19 mouse cellular contexts compared by ENCODE assay signal in the genomic region with DNA sequence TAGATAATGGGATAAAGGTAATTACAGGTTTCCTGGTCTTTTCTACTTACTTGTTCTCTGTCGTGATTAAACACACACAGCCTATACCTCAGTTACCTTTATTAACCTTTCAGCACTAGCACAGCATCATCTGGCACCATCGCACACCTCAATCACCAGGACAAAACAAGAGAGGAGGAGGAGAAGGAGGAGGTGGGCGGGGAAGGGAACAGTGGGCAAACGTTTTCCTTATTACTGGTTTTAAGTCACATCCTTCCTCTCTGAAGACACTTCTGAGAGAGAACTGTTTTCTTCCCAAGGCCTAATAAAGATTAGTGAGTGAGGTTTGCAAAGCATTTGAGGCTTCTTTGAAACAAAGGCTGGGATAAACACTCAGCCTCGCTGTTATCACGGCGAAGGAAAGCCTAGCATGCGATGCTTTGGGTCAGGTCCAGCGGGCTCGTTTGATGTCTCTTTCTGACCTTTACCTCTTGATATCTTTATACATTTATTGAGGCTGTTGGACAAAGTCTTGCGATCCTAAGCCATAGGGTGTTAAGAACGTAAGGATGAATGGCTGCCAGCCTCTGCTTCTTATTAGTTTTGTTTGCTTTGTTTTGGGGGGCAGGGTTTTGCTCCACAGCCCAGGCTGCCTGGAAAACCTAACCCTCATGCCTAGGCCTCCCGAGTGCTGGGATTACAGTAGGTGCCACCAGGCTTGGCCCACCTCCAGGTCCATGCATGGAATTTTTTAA. TPM values are rescaled to one million over a fixed set of nuclear protein-coding genes. Genes with fewer than 3 reads are reported as not detected.
DNase-seq lines count a peak whose midpoint lies in the region; ATAC-seq lines count a peak whose summit lies in the region.
"Had no signal": no experiment of that assay in that cellular context is flagged by ENCODE, and none has a peak within 500 bp of the region (broad histone marks: within the 10 kb centered on the region; RNA-seq: fewer than 3 reads in every experiment).

No protein-coding gene starts in this region.

- peak; percentile 64 for ATAC-seq in lung, embryonic 16.5 days (ENCODE audit: low read depth)
- peak; percentile 60; the same call in 1 of the 2 replicates for ATAC-seq in embryonic facial prominence, embryonic 14.5 days (ENCODE audit: low read depth)
- ATAC-seq in stomach, embryonic 16.5 days (ENCODE audit: insufficient read depth, low FRiP score) = peak; percentile 30; the same call in 1 of the 2 replicates
- ATAC-seq: forebrain, postnatal 0 days; midbrain, embryonic 13.5 days had no signal

- H3K9ac ChIP-seq in lung, embryonic 16.5 days (ENCODE audit: low read length) = no peak overlapping the region
- H3K9ac ChIP-seq in embryonic facial prominence, embryonic 14.5 days (ENCODE audit: low read depth, low read length) = no peak overlapping the region
- no peak overlapping the region for H3K9ac ChIP-seq in stomach, embryonic 16.5 days (ENCODE audit: low read length)
- H3K9ac ChIP-seq: forebrain, postnatal 0 days; hindbrain, embryonic 12.5 days; midbrain, embryonic 13.5 days had no signal

- H3K4me2 ChIP-seq in lung, embryonic 16.5 days (ENCODE audit: low read depth, low read length) = peak overlapping the region; percentile 9; the same call in 1 of the 2 replicates
- no peak overlapping the region for H3K4me2 ChIP-seq in embryonic facial prominence, embryonic 14.5 days (ENCODE audit: low read depth, low read length)
- no peak overlapping the region; the same call in 1 of the 2 replicates for H3K4me2 ChIP-seq in stomach, embryonic 16.5 days (ENCODE audit: low read depth, low read length)
- H3K4me2 ChIP-seq: hindbrain, embryonic 12.5 days; liver, embryonic 11.5 days; midbrain, embryonic 13.5 days had no signal

- peak; percentile 64 for DNase-seq in heart, adult 11 months
- no peak for DNase-seq in heart, postnatal 4 days
- DNase-seq in lung, postnatal 14 days = no peak
- peak; percentile 51 for DNase-seq in embryonic facial prominence, embryonic 14.5 days (ENCODE audit: low spot score)
- DNase-seq in spleen, adult 18-20 months = no peak
- no peak for DNase-seq in layer of hippocampus, adult 9-10 months (ENCODE audit: low spot score)
- DNase-seq: B cell, adult 2 months; cerebellum, adult 11 months; forebrain, postnatal 0 days; gastrocnemius, adult 2 months; kidney, adult 18-20 months; kidney, postnatal 4 days; layer of hippocampus, postnatal 36 days; left cerebral cortex, postnatal 4 days had no signal

- 24% methylated on average over 13 of the region's 13 CpGs for WGBS in lung, embryonic 16.5 days
- WGBS in embryonic facial prominence, embryonic 14.5 days = 41% methylated on average over 13 of the region's 13 CpGs
- 36% methylated on average over 13 of the region's 13 CpGs for WGBS in stomach, embryonic 16.5 days

- no peaks in the 10 kb centered on the region for H3K36me3 ChIP-seq in lung, embryonic 16.5 days (ENCODE audit: control insufficient read depth, insufficient read depth, low read length)
- no peaks in the 10 kb centered on the region for H3K36me3 ChIP-seq in embryonic facial prominence, embryonic 14.5 days (ENCODE audit: control insufficient read depth, insufficient read depth, low read length)
- no peaks in the 10 kb centered on the region for H3K36me3 ChIP-seq in stomach, embryonic 16.5 days (ENCODE audit: control insufficient read depth, insufficient read depth, low read length)
- H3K36me3 ChIP-seq: hindbrain, embryonic 12.5 days; midbrain, embryonic 13.5 days had no signal

- no peaks in the 10 kb centered on the region for H3K9me3 ChIP-seq in lung, embryonic 16.5 days (ENCODE audit: control insufficient read depth, low read length)
- H3K9me3 ChIP-seq in embryonic facial prominence, embryonic 14.5 days (ENCODE audit: control insufficient read depth, low read length) = no peaks in the 10 kb centered on the region
- no peaks in the 10 kb centered on the region for H3K9me3 ChIP-seq in stomach, embryonic 16.5 days (replicated peaks; ENCODE audit: control insufficient read depth, low read length)
- H3K9me3 ChIP-seq: hindbrain, embryonic 12.5 days; midbrain, embryonic 13.5 days had no signal

- H3K4me3 ChIP-seq in lung, embryonic 16.5 days (ENCODE audit: low read length) = no peak overlapping the region
- no peak overlapping the region for H3K4me3 ChIP-seq in embryonic facial prominence, embryonic 14.5 days (ENCODE audit: low read depth, low read length)
- H3K4me3 ChIP-seq in stomach, embryonic 16.5 days (replicated peaks; ENCODE audit: low read length) = no peak overlapping the region
- H3K4me3 ChIP-seq: gastrocnemius, adult 2 months; hindbrain, embryonic 12.5 days; midbrain, embryonic 13.5 days had no signal

- H3K4me1 ChIP-seq in lung, embryonic 16.5 days (replicated peaks; ENCODE audit: control insufficient read depth, insufficient read depth, low read length) = peaks cover 5% of the 10 kb centered on the region; the same call in 1 of the 2 replicates
- H3K4me1 ChIP-seq in embryonic facial prominence, embryonic 14.5 days (ENCODE audit: control insufficient read depth, insufficient read depth, low read length) = peaks cover 8% of the 10 kb centered on the region; the same call in 1 of the 2 replicates
- H3K4me1 ChIP-seq in stomach, embryonic 16.5 days (ENCODE audit: control insufficient read depth, insufficient read depth, low read length) = peaks cover 10% of the 10 kb centered on the region; the same call in 1 of the 2 replicates

- H3K27me3 ChIP-seq in lung, embryonic 16.5 days (ENCODE audit: control insufficient read depth, insufficient read depth, low read depth, low read length) = no peaks in the 10 kb centered on the region
- H3K27me3 ChIP-seq in embryonic facial prominence, embryonic 14.5 days (replicated peaks; ENCODE audit: control insufficient read depth, insufficient read depth, low read length) = no peaks in the 10 kb centered on the region
- no peaks in the 10 kb centered on the region for H3K27me3 ChIP-seq in stomach, embryonic 16.5 days (ENCODE audit: control insufficient read depth, insufficient read depth, low read length)
- H3K27me3 ChIP-seq: hindbrain, embryonic 12.5 days; midbrain, embryonic 13.5 days had no signal

- H3K27ac ChIP-seq in lung, embryonic 16.5 days (ENCODE audit: low read length) = peak overlapping the region; percentile 48
- H3K27ac ChIP-seq in embryonic facial prominence, embryonic 14.5 days (replicated peaks; ENCODE audit: low read depth, low read length) = peak overlapping the region; percentile 4
- H3K27ac ChIP-seq in stomach, embryonic 16.5 days (ENCODE audit: low read length) = peak overlapping the region; percentile 83
- H3K27ac ChIP-seq: gastrocnemius, adult 2 months; hindbrain, embryonic 12.5 days; midbrain, embryonic 13.5 days had no signal

RNA-seq across cellular contexts. Expression of gene Rnf43, which starts 20.5 kb away (rescaled TPM):
- under 1 TPM; 0.36 to 0.95 TPM for total RNA-seq in heart, postnatal 4 days (2021)
- polyA plus RNA-seq in lung, embryonic 16.5 days (2015; fragmentation: Nextera tagmentation; extraction: Ambion mirVana) = 15.8 and 16.5 TPM in 2 replicates
- 5.3 and 6.2 TPM in 2 replicates for polyA plus RNA-seq in embryonic facial prominence, embryonic 14.5 days (2014; fragmentation: Nextera tagmentation; extraction: Ambion mirVana)
- 14.7 and 16.9 TPM in 2 replicates for polyA plus RNA-seq in stomach, embryonic 16.5 days (2015; fragmentation: Nextera tagmentation; extraction: Ambion mirVana)

RNA-seq across cellular contexts. Expression of gene Supt4a, which starts 54.3 kb away (rescaled TPM):
- 10 to 100 TPM; 47.9 to 49.9 TPM for total RNA-seq in heart, postnatal 4 days (2021)
- polyA plus RNA-seq in lung, embryonic 16.5 days (2015; fragmentation: Nextera tagmentation; extraction: Ambion mirVana) = 143 and 167 TPM in 2 replicates
- 146 and 153 TPM in 2 replicates for polyA plus RNA-seq in embryonic facial prominence, embryonic 14.5 days (2014; fragmentation: Nextera tagmentation; extraction: Ambion mirVana)
- 116 and 119 TPM in 2 replicates for polyA plus RNA-seq in stomach, embryonic 16.5 days (2015; fragmentation: Nextera tagmentation; extraction: Ambion mirVana)

Comparison
In these comparisons a context has a peak if more than half of its experiments do, and no peak if none do; other contexts are left out.
1. DNase-seq: peak in heart, adult 11 months (single experiment) and embryonic facial prominence, embryonic 14.5 days (single experiment); none in heart, postnatal 4 days (single experiment), lung, postnatal 14 days (single experiment), spleen, adult 18-20 months (0 of 2) and layer of hippocampus, adult 9-10 months (single experiment).
2. H3K27ac ChIP-seq: peak in every context shown above with its lines; median percentile 83 in stomach, embryonic 16.5 days; 48 in lung, embryonic 16.5 days; 4 in embryonic facial prominence, embryonic 14.5 days.
3. Peak in every context shown above with its lines, with median percentiles within 50 percentile points of each other: ATAC-seq.